Mouse (Mus musculus): ENCODE measurements around the gene Tcap. TPM values are rescaled to one million over a fixed set of nuclear protein-coding genes. Genes with fewer than 3 reads are reported as not detected.

Tcap gene
- polyA plus RNA-seq, 1 experiment = 33.0 TPM

- peak; percentile 68 for DNase-seq
- Histone ChIP-seq H3K4me3 (ENCODE audit: insufficient read depth, low read depth, low read length) (no peak overlapping the region), H3K4me1 (ENCODE audit: control insufficient read depth, insufficient read depth, low read length) (peaks cover 7% of the 10 kb centered on the region), H3K27ac (ENCODE audit: insufficient read depth, low read depth, low read length) (no peak overlapping the region), H3K36me3 (ENCODE audit: control insufficient read depth, insufficient read depth, low read length) (no peaks in the 10 kb centered on the region), H3K27me3 (replicated peaks; ENCODE audit: control insufficient read depth, insufficient read depth, low read length) (no peaks in the 10 kb centered on the region)
- TF ChIP-seq POLR2A (IDR thresholded peaks at IDR 0.05; ENCODE audit: low read depth, low read length) (no peak), CTCF (conservative IDR thresholded peaks at IDR 0.05; ENCODE audit: insufficient read depth, insufficient read length, low read depth, low read length) (peak; percentile 64)
- WGBS = 14% methylated on average over 6 of the region's 6 CpGs
Observed at GRCm38 (mm10) chr11:98355732-98356299, 27.8 kb upstream of the Tcap start.

GRCm38 (mm10) chr11:98356625-98357394 is 26.8 kb upstream of the Tcap start:
- peak; percentile 49 for DNase-seq
- Histone ChIP-seq H3K36me3 (ENCODE audit: control insufficient read depth, insufficient read depth, low read length) (no peaks in the 10 kb centered on the region), H3K27ac (ENCODE audit: insufficient read depth, low read depth, low read length) (peak overlapping the region; percentile 82; the same call in 1 of the 2 replicates), H3K4me1 (ENCODE audit: control insufficient read depth, insufficient read depth, low read length) (peaks cover 7% of the 10 kb centered on the region), H3K27me3 (replicated peaks; ENCODE audit: control insufficient read depth, insufficient read depth, low read length) (no peaks in the 10 kb centered on the region), H3K4me3 (ENCODE audit: insufficient read depth, low read depth, low read length) (no peak overlapping the region)
- TF ChIP-seq CTCF (conservative IDR thresholded peaks at IDR 0.05; ENCODE audit: insufficient read depth, insufficient read length, low read depth, low read length) (no peak), POLR2A (IDR thresholded peaks at IDR 0.05; ENCODE audit: low read depth, low read length) (no peak)
- WGBS = 48% methylated on average over 7 of the region's 7 CpGs

GRCm38 (mm10) chr11:98357396-98358160 is 26.0 kb upstream of the Tcap start:
- Histone ChIP-seq H3K27me3 (replicated peaks; ENCODE audit: control insufficient read depth, insufficient read depth, low read length) (no peaks in the 10 kb centered on the region), H3K4me1 (ENCODE audit: control insufficient read depth, insufficient read depth, low read length) (peaks cover 7% of the 10 kb centered on the region), H3K27ac (ENCODE audit: insufficient read depth, low read depth, low read length) (peak overlapping the region; percentile 82), H3K36me3 (ENCODE audit: control insufficient read depth, insufficient read depth, low read length) (no peaks in the 10 kb centered on the region), H3K4me3 (ENCODE audit: insufficient read depth, low read depth, low read length) (peak overlapping the region; percentile 58)
- 9% methylated on average over 13 of the region's 13 CpGs for WGBS
- no peak for TF ChIP-seq CTCF (conservative IDR thresholded peaks at IDR 0.05; ENCODE audit: insufficient read depth, insufficient read length, low read depth, low read length)
- no peak for TF ChIP-seq POLR2A (IDR thresholded peaks at IDR 0.05; ENCODE audit: low read depth, low read length)
- no peak for DNase-seq

- no peaks in the 10 kb centered on the region for H3K36me3 ChIP-seq (ENCODE audit: control insufficient read depth, insufficient read depth, low read length)
- peak within 1 kb of the TSS; percentile 93 for H3K27ac ChIP-seq (ENCODE audit: insufficient read depth, low read depth, low read length)
- DNase-seq = peak; percentile 96
- H3K4me3 ChIP-seq (ENCODE audit: insufficient read depth, low read depth, low read length) = peak within 1 kb of the TSS; percentile 91
- peaks cover 7% of the 10 kb centered on the region for H3K4me1 ChIP-seq (ENCODE audit: control insufficient read depth, insufficient read depth, low read length)
- TF ChIP-seq CTCF (conservative IDR thresholded peaks at IDR 0.05; ENCODE audit: insufficient read depth, insufficient read length, low read depth, low read length) (no peak), POLR2A (IDR thresholded peaks at IDR 0.05; ENCODE audit: low read depth, low read length) (no peak)
- under 1% methylated on average over 60 of the region's 60 CpGs for WGBS
- H3K27me3 ChIP-seq (replicated peaks; ENCODE audit: control insufficient read depth, insufficient read depth, low read length) = no peaks in the 10 kb centered on the region
Observed at GRCm38 (mm10) chr11:98358161-98359083, 25.2 kb upstream of the Tcap start, which contains the start of gene Stard3. Gene Stard3 (plus strand): TSS chr11:98358368.

GRCm38 (mm10) chr11:98360866-98361521 is 22.6 kb upstream of the Tcap start:
- Histone ChIP-seq H3K4me1 (ENCODE audit: control insufficient read depth, insufficient read depth, low read length) (peaks cover 7% of the 10 kb centered on the region), H3K27ac (ENCODE audit: insufficient read depth, low read depth, low read length) (no peak overlapping the region), H3K36me3 (ENCODE audit: control insufficient read depth, insufficient read depth, low read length) (no peaks in the 10 kb centered on the region), H3K27me3 (replicated peaks; ENCODE audit: control insufficient read depth, insufficient read depth, low read length) (no peaks in the 10 kb centered on the region), H3K4me3 (ENCODE audit: insufficient read depth, low read depth, low read length) (no peak overlapping the region)
- 57% methylated on average over 9 of the region's 9 CpGs for WGBS
- TF ChIP-seq POLR2A (IDR thresholded peaks at IDR 0.05; ENCODE audit: low read depth, low read length) = no peak
- TF ChIP-seq CTCF (conservative IDR thresholded peaks at IDR 0.05; ENCODE audit: insufficient read depth, insufficient read length, low read depth, low read length) = no peak
- no peak for DNase-seq

GRCm38 (mm10) chr11:98363817-98364216 is 19.8 kb upstream of the Tcap start:
- H3K27ac ChIP-seq (ENCODE audit: insufficient read depth, low read depth, low read length) = no peak overlapping the region
- no peaks in the 10 kb centered on the region for H3K36me3 ChIP-seq (ENCODE audit: control insufficient read depth, insufficient read depth, low read length)
- no peak overlapping the region for H3K4me3 ChIP-seq (ENCODE audit: insufficient read depth, low read depth, low read length)
- H3K27me3 ChIP-seq (replicated peaks; ENCODE audit: control insufficient read depth, insufficient read depth, low read length) = no peaks in the 10 kb centered on the region
- DNase-seq = peak; percentile 38
- 61% methylated on average over 5 of the region's 5 CpGs for WGBS
- peaks cover 4% of the 10 kb centered on the region for H3K4me1 ChIP-seq (ENCODE audit: control insufficient read depth, insufficient read depth, low read length)
- no peak for TF ChIP-seq POLR2A (IDR thresholded peaks at IDR 0.05; ENCODE audit: low read depth, low read length)
- TF ChIP-seq CTCF (conservative IDR thresholded peaks at IDR 0.05; ENCODE audit: insufficient read depth, insufficient read length, low read depth, low read length) = no peak

All from kidney, adult 2 months (tissue).